Mouse (Mus musculus) mature B cell (primary cell): ENCODE measurements around the gene Oxsm.

ENCODE experiments used
- in situ Hi-C: fragments of 300-500 bp; cut with MboI; formaldehyde crosslinking; loops from 2 replicates; pipeline ENCODE4 v1.14.3; 2019

Gene Oxsm

DNA sequence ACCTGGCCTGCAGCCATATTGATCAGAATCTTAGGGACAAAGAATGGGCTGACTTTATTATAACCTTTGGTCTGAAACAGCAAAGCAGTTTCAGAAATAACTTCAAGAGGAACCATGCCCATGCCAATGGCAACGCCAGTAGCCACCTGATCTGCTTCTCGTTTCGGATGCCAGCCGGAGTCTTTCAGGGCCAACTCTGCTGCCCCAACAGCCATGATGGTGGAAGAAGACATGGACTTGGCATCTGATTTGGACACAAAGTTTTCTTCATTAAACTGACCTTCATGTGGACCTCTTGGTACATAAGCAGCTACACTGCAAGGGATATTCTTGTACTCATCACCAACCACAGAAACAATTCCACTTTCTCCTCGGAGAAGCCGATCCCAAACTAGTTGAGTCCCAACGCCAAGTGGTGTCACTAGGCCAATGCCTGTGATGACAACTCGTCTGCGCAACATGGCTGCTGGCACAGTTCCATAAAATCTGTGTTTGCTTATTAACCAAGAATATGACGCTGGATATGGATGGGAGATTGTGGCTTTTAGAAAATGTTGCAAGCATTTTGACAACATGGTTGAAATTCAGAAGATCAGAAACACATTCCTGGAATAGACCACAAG, 7.3 kb downstream of the Oxsm start:
- in situ Hi-C loops: loop anchor here (5.0 kb wide), 1 partner anchor 125 kb away; the partner anchor contains the start of gene Top2b

DNA sequence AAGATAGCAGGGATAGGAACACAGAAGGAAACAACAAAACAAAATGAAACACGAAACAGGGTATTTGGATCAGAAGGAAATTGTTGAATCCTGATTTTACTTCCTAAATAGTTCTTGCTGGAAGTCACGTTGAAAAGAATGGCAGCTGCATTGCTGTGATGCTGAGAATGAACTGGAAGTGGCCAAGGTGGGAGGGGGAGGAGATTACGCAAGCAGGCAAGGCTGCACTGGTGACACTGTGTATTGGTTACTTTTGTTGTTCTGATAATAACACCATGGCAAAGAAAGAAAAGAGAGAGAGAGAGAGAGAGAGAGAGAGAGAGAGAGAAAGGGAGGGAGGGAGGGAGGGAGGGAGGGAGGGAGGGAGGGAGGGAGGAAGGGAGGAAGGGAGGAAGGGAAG, 13.1 kb downstream of the Oxsm start:
- in situ Hi-C loops: no loop called here

DNA sequence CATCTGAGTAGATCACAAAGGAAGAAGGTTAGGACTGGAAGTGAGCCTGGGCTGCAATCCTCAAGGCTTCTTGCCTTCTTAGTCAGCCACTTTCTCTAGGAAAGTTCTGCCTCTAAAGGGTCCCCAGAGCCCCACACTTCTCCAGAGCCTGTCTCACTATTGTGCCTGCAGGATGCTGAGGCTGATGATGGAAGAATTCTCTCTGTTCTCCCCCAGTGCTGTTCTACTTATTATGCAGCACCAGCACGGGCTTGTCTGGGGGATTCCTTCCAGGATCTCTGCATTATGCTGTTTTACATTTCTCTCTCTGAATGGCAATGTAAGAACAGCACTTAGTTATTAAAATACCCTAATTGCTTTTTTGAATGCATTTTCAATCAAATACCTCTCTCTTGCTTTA, 16.1 kb downstream of the Oxsm start:
- in situ Hi-C loops: no loop called here

DNA sequence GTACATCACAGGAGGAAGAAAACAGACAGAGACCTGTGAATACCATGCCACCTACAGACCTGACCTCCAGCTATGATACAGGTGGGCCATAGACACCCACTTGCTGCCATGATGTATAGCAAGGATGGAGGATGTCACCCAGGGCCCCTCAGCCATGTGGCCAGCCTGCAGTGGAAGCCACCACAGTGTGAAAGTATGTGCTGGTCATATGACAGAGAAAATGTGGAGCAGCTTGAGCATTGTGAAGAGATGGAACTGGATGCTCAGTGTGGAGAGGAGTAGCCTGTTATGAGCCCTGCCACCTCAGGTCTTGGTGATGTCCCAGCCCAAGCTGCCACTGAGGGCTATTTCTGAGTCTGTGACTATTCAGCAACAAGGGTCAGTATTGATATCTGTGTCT, 19.0 kb downstream of the Oxsm start:
- in situ Hi-C loops: no loop called here

DNA sequence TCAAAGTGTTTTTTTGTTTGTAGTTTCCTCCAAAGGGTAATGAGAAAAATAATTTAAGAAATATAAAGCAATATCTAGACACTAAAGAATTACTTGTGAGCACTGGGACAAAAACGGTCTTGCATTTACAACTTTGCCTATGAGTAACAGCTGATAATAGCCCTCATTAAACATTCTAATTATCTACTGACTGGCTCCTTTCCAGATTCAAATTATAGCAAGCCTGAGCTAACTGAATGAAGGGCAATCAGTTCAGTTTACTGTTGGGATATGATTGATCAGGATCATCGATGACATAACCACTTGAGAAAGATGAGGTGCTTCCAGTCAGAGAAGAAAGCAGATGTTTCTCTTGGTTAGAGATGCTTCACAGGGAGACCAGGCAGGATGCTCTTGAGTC, 20.2 kb downstream of the Oxsm start:
- in situ Hi-C loops: no loop called here

DNA sequence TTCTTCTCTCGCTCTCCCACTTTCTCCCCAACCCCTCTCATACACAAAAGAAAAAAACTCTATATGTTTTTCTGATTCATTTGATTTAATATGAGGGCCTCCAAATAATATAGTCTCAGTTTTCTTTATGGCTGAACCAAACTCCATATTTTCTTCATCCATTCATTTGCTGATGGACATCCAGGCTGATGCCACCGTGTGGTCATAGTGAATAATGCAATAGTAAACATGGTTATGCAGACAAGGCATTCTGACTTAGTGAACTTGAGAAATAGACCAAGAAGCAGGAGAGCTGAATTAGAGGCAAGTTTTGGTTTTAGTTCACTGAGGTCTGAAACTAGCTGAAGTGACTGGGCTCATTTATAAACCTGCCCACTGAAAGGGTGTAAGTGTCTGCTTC, 30.6 kb downstream of the Oxsm start:
- in situ Hi-C loops: loop anchor here (25.0 kb wide), 1 partner anchor 1357 kb away; no protein-coding TSS in a partner anchor

DNA sequence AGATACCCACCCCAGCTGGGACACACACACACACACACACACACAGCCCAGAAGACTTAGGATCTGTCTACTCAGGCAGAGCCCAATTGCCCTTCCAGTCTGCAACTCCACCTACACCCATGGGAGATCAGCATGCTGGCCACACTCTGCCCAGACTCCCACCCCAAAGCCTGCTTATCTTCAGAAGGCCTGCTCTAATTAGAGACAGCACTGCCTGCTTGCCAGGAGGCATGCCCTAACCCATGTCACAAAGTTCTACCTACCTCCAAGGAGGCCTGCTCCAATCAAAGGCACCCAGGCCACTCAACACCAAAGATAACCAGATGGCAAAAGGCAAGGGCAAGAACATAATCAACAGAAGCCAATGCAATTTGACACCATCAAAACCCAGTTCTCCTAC, 41.9 kb downstream of the Oxsm start:
- in situ Hi-C loops: loop anchor here (10.0 to 25.0 kb wide), 2 partner anchors 863 to 1345 kb away; no protein-coding TSS in a partner anchor

DNA sequence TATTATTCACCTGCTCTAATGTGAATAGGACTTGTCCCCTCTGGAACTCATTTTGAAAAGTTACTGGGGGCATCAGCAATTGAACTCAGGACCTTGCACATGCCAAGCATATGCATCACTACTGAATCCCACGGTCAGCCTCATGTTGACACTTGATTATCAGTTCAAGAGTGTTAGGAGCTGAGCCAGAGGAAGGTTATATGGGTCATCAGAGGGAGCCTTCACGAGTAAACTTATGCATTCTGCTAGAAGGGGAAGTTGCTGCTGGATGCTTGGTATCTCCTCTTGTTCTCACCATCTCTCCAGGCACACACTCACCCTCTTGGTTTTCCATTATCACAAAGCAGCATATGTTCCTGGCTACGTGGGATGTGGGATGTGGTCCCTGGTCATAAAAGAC, 47.9 kb downstream of the Oxsm start:
- in situ Hi-C loops: loop anchor here (10.0 to 25.0 kb wide), 2 partner anchors 857 to 1339 kb away; no protein-coding TSS in a partner anchor

DNA sequence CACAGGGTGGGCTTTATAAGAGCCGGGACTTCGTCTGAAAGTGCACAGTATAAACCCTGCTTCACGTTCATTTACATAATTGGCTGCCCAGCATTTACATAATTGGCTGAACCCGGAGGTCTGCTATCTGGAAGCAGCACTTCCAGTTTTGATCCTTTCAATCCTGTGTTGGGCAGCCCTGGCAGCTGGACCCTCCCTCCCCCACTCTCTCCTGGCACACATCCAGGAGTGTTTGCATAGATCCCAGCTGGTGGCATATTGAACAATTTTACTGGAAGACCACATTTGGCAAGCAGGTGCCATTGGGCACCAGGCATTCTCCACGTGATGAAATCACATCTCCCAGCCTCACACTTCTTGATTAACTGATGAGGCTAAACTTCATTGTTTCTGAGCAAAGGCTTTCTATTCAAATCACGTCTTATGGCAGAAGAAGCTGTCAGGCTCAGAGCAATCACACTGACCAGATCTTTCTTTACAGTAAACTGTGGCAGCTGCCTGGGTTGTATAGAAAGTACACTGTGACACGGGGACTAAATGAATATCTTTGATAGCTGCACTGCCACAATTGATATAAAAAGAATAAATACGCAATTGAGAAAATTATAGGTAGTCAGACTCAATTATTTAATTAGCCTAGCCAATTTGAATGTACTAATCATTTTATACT, 48.5 kb downstream of the Oxsm start:
- in situ Hi-C loops: loop anchor here (10.0 to 25.0 kb wide), 2 partner anchors 856 to 1339 kb away; no protein-coding TSS in a partner anchor

DNA sequence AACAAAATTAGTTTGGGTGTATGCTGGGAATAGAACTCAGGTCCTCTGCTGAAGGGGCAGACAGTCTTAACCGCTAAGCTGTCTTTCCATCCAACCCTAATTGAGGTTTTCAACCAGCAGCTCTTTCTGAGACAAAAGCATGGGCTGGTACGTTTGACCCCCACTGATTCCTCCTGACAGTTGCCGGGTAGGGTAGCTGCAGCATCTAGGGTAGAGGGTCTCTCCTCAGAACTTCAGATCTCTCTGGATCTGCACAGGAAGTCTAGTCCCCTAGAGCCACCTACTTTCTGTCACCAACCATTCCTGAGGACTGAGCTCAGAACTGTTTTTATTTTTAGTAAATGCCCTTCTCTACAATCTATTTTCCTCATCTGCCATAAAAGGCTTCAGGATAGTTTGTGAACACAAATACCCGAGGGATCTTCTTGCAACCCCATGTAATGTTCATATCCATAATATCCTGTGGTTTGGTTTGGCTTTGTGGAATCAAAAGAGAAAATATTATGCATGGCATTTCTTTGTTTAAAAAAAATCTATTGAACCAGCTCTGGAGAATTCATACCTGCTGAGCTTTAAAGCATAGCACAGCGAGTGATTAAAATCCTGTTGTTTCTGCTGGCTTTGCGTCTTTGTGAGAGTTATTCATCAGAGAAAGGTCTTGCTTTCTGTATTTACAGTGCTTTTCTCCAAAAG, 49.2 kb downstream of the Oxsm start:
- in situ Hi-C loops: loop anchor here (10.0 to 25.0 kb wide), 2 partner anchors 856 to 1338 kb away; no protein-coding TSS in a partner anchor

DNA sequence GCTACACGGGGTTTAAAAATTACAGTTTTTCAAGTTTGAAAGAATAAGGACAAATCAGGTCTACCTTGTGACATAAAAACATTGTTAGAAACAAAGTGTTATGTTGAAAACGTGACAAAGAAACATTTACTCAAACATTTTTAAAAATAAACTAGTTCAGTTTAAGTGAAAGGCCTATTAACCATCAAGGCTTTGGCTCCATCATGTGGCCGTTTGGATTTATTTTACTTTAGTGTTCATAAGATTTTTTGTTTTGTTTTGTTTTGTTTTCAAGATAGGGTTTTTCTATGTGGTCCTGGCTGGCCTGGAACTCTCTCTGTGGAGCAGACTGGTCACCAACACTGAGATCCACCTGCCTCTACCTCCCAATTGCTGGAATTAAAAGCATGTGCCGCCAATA, 53.1 kb downstream of the Oxsm start:
- in situ Hi-C loops: no loop called here

DNA sequence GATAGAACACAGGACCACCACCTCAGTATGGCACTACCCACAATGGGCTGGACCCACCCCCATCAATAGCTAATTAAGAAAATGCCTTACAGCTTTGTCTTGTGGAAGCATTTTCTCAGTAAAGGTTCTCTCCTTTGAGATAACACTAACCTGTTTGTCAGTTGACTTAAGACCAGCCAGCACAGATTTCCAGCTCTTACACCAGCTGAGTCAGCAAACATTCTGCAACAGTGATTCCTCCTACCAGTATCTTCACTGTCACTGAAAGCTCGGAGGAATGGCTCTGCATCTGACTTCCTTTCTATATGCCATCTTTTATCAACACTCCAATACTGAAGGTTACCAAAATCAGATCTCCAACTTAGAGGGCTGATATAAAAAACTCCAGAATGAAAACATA, 54.1 kb downstream of the Oxsm start:
- in situ Hi-C loops: no loop called here

DNA sequence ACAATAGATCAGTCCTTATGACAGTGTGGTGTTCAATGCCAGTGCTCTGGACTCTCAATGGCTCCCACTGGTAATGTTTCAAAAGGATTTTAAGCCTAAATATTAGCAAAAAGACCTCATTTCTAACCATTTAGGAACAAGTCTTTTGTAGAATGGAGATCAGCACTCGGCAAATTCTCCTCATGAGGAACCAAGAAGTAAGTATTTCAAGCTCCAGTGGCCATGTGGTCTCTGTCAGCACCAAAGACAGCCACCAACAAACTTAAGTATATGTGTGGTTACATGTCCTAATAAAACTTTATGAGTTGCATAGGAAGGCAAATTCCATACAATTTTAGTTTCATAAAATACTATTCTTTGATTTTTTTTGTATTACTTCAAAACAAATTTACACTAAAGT, 55.5 kb downstream of the Oxsm start:
- in situ Hi-C loops: no loop called here

DNA sequence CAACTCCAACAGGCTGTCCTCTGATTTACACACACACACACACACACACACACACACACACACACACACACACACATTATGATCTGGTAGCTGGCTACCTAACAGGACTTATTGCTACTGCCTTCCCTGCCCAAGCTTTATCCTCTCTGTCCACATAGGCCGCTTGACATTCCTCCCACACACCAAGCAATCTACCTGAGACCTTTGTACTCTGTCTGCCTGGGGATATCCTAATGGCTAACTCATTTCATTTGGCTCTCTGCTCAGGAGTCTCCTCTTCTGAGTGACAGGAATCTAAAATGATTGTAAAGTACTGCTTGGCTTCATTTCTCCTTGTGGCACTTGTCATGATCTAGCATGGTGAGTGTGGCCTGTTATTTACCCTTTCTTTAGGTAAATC, 60.5 kb downstream of the Oxsm start:
- in situ Hi-C loops: loop anchor here (10.0 kb wide), 1 partner anchor 834 kb away; no protein-coding TSS in a partner anchor
